Mouse (Mus musculus) frontal cortex, postnatal 14 days (tissue): ENCODE results near the gene Mettl6.

Experiments used
- DNase-seq, 2 experiments: peaks; one replicate each; pipeline ENCODE4 v3.0.0; 2022; ENCODE audit warnings: low spot score in 2 of 2

Gene Mettl6

DNA sequence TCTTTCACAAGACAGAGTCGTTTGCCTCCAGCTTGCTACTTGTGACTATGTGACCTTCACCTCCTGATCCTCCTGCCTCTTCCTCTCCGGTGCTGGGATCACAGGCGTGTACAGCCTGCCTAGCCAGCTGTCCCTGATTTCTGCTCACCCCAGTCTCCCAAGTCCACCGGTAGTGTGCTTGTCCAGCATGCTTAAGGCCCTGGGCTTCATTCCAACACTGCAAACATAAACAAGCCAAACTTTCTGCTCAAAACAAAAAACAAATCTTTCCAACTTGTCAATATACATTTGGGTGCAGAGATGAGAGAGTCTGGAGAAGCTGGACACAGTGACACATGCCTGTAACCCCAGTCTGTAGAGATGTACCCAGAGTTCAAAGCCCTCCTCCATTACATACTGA is 62.4 kb downstream of the Mettl6 start:
- no peak for DNase-seq

DNA sequence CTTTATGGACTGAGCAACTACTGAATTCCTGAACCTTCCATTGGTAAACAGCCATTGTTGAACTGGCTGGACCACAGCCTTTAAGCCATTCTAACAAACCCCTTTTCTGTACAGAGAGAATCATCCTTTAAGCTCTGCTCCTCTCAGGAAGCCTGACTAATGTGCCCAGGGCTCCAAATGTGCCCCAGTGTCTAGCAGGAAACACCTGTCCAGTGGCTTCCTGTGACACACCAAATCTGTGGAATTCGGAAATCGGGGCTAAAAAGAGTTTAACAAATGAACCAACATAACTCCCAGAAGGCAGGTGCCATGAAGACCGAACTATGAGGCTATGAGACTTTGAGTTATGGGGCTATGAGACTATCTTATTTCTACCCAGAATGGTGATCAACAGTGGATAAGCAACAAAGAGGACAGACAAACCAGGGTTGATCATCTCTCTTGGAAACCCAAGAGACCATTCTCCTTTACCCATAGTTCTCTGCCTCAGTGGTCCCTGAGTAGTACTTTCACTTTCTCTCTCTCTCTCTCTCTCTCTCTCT is 63.0 kb downstream of the Mettl6 start:
- no peak for DNase-seq

DNA sequence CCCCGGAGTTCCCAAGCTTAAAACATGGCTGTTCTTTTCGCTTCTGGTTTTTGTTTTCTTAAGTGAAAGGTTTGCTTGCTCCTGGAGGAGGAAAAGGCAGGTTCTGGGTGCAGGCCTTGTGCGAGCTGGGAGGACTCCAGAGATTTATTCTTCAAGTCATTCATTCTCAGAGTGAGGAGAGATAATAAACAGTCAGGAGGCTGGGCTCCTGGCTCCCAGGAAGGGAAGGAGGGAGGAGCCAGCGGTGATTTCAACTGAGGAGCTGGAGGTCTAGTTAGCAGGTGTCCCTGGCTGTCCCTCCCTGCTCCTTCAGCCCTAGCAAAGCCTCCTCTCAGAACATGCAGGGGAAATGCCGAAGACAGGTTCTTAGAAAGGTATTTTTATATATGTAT is 65.8 kb downstream of the Mettl6 start:
- no peak for DNase-seq

DNA sequence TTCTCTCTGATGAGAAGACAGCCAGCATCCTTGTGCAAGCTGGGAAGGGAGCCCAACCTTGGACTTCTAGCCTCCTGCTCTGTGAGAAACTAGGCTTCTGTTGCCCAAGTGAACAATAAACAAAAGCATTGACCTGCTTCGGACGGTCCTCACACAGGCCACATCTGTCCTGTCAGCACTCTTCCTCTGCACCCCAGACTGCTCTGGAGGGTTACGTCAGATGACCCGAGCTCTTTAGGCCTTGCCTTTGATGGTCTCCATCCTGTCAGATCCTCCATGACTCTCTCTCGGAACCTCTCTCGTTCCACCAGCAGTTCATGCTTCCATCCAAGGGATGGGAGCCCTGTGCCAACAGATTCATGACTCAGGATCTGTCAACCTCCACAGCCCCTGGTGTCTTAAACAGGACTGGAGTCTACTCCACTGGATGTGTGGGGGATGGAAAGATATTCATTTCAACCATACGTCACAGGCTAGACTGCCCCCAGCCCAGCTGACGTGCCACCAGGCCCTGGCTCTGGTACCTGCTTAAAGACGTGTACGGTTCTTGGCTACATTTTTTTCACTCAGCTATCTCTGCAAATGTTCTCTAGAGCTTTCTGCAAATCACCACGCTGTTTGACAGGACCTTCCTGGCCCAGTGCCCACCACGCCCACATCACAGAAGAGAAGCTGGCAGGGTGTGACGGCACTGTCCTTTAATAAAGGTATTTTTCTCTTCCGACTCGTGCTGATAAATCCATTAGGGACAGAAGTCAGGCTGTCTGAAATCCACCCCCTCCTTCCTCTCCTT is 66.4 kb downstream of the Mettl6 start:
- peak; percentile 60 to 64 for DNase-seq
